Mouse (Mus musculus) T-helper 1 cell (primary cell): Measurements from ENCODE around the gene Mfsd12.

ENCODE experiments used
- in situ Hi-C: fragments of 300-600 bp; cut with MboI, MseI; formaldehyde crosslinking; loops from one replicate; pipeline ENCODE4 v1.15.1; 2025; ENCODE audit warnings: high pct_unique_total_duplicates

Mfsd12 gene

DNA sequence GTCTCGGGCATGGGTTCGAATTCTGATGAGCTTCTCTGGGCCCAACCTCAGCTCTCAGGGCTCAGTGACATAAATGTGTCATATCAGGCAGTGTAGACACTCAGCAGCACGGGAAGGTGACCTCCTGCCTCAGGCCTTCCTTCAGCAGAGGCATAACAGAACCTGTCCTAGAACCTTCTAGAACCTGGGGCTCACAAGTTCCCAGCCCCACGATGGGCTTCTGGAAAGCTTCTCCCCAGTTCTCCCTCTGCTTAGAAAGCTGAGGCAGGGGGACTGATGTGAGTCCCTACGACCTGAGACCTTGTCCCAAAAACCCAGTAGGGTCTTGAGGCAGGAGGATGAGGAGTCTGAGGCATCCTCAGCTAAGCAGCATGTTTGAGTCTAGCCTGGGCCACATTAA lies 57.9 kb downstream of the Mfsd12 start:
- in situ Hi-C loops: no loop called here
